Mouse (Mus musculus) neural tube, embryonic 13.5 days (tissue): ENCODE results near the gene Hdac9. TPM values are rescaled to one million over a fixed set of nuclear protein-coding genes. Genes with fewer than 3 reads are reported as not detected.
A peak's percentile ranks its signal among the peaks of the same experiment; 100 is the strongest.

Source experiments
- ATAC-seq: fragments of 200-750 bp; cut with Nextera tagmentation; 2 replicates; pipeline ENCODE4 v1.8.0; 2017; ENCODE audit warnings: low read depth, mild to moderate bottlenecking, moderate TSS enrichment, moderate library complexity
- H3K27ac ChIP-seq: fragments of 300-500 bp; sonication (generic); replicated peaks from 2 replicates; pipeline ENCODE4 v1.5.1; 2015; ENCODE audit warnings: moderate library complexity, mild to moderate bottlenecking, inconsistent platforms
- H3K27me3 ChIP-seq: fragments of 300-500 bp; sonication (generic); 2 replicates; pipeline ENCODE4 v1.6.1; 2015; ENCODE audit warnings: mild to moderate bottlenecking, inconsistent platforms
- H3K36me3 ChIP-seq: fragments of 300-500 bp; sonication (generic); 2 replicates; pipeline ENCODE4 v1.6.1; 2015; ENCODE audit warnings: mild to moderate bottlenecking, inconsistent platforms
- H3K4me1 ChIP-seq: fragments of 300-500 bp; sonication (generic); replicated peaks from 2 replicates; pipeline ENCODE4 v1.6.1; 2015; ENCODE audit warnings: inconsistent platforms
- H3K4me2 ChIP-seq: fragments of 300-500 bp; sonication (generic); 2 replicates; pipeline ENCODE4 v1.6.1; 2015; ENCODE audit warnings: inconsistent platforms, mild to moderate bottlenecking, moderate library complexity
- H3K4me3 ChIP-seq: fragments of 300-500 bp; sonication (generic); 2 replicates; pipeline ENCODE4 v1.5.1; 2015; ENCODE audit warnings: mild to moderate bottlenecking, inconsistent platforms
- H3K9ac ChIP-seq: fragments of 300-500 bp; sonication (generic); 2 replicates; pipeline ENCODE4 v1.6.1; 2015; ENCODE audit warnings: moderate library complexity, mild to moderate bottlenecking, inconsistent platforms
- H3K9me3 ChIP-seq: fragments of 300-500 bp; sonication (generic); 2 replicates; pipeline ENCODE4 v1.6.1; 2016; ENCODE audit warnings: inconsistent platforms
- WGBS: fragments of 180-500 bp; shearing (Covaris S2); methylation state at CpG from one replicate; pipeline ENCODE4 v1.1.7; 2015; 5-methylcytosine and 5-hydroxymethylcytosine counted together
- polyA plus RNA-seq: library from polyadenylated mRNA; unstranded; fragments of >200 nt; fragmentation: Nextera tagmentation; extraction: Ambion mirVana; gene quantifications from 2 replicates; pipeline ENCODE4 v1.2.1, GENCODE M21; 2015

Gene Hdac9
- polyA plus RNA-seq, 1 experiment from 2014 or later: 9.6 TPM

GRCm38 (mm10) chr12:34498751-34499626, 417.9 kb downstream of the Hdac9 start:
- ATAC-seq: no peak
- Histone ChIP-seq H3K36me3 (no peaks in the 10 kb centered on the region), H3K27me3 (no peaks in the 10 kb centered on the region), H3K4me3 (no peak overlapping the region), H3K4me2 (no peak overlapping the region), H3K4me1 (no peaks in the 10 kb centered on the region; the same call in 1 of the 2 replicates), H3K9me3 (no peaks in the 10 kb centered on the region), H3K27ac (no peak overlapping the region), H3K9ac (no peak overlapping the region)
- WGBS: 76% methylated on average over 9 of the region's 9 CpGs

GRCm38 (mm10) chr12:34498331-34498730, 418.6 kb downstream of the Hdac9 start:
- H3K4me3 ChIP-seq: no peak overlapping the region
- no peak overlapping the region for H3K4me2 ChIP-seq
- no peaks in the 10 kb centered on the region; the same call in 1 of the 2 replicates for H3K4me1 ChIP-seq
- no peak overlapping the region for H3K9ac ChIP-seq
- no peaks in the 10 kb centered on the region for H3K27me3 ChIP-seq
- WGBS: 52% methylated on average over 8 of the region's 8 CpGs
- H3K9me3 ChIP-seq: no peaks in the 10 kb centered on the region
- H3K27ac ChIP-seq: no peak overlapping the region
- no peak for ATAC-seq
- H3K36me3 ChIP-seq: no peaks in the 10 kb centered on the region

- H3K9ac ChIP-seq: no peak overlapping the region
- H3K27me3 ChIP-seq: no peaks in the 10 kb centered on the region
- no peak for ATAC-seq
- no peaks in the 10 kb centered on the region for H3K9me3 ChIP-seq
- H3K4me2 ChIP-seq: no peak overlapping the region
- H3K36me3 ChIP-seq: no peaks in the 10 kb centered on the region
- H3K27ac ChIP-seq: no peak overlapping the region
- H3K4me3 ChIP-seq: no peak overlapping the region
- no peaks in the 10 kb centered on the region; the same call in 1 of the 2 replicates for H3K4me1 ChIP-seq
- WGBS: 63% methylated on average over 3 of the region's 3 CpGs
These were observed 419.2 kb downstream of the Hdac9 start for GRCm38 (mm10) chr12:34497702-34498101.

GRCm38 (mm10) chr12:34495940-34496339, 421.0 kb downstream of the Hdac9 start:
- no peak overlapping the region for H3K27ac ChIP-seq

GRCm38 (mm10) chr12:34489629-34490028, 427.3 kb downstream of the Hdac9 start:
- H3K27me3 ChIP-seq: no peaks in the 10 kb centered on the region
- no peak overlapping the region for H3K9ac ChIP-seq
- H3K9me3 ChIP-seq: no peaks in the 10 kb centered on the region
- H3K4me1 ChIP-seq: no peaks in the 10 kb centered on the region
- H3K27ac ChIP-seq: no peak overlapping the region
- no peak for ATAC-seq
- no peak overlapping the region for H3K4me2 ChIP-seq
- H3K4me3 ChIP-seq: no peak overlapping the region
- no peaks in the 10 kb centered on the region for H3K36me3 ChIP-seq

More at GRCm38 (mm10) chr12:34495940-34496339, 421.0 kb downstream of the Hdac9 start:
- H3K4me3 ChIP-seq: peak overlapping the region; percentile 23
- ATAC-seq: no peak
- H3K36me3 ChIP-seq: no peaks in the 10 kb centered on the region
- no peak overlapping the region for H3K9ac ChIP-seq
- no peaks in the 10 kb centered on the region for H3K27me3 ChIP-seq
- no peak overlapping the region for H3K4me2 ChIP-seq
- WGBS: 58% methylated on average over 3 of the region's 3 CpGs
- no peaks in the 10 kb centered on the region; the same call in 1 of the 2 replicates for H3K4me1 ChIP-seq
- H3K9me3 ChIP-seq: no peaks in the 10 kb centered on the region

- no peak overlapping the region for H3K9ac ChIP-seq
- H3K4me3 ChIP-seq: no peak overlapping the region
- no peak overlapping the region for H3K4me2 ChIP-seq
- 89% methylated on average over 1 of the region's 1 CpGs for WGBS
- H3K36me3 ChIP-seq: no peaks in the 10 kb centered on the region
- no peak for ATAC-seq
- no peaks in the 10 kb centered on the region for H3K4me1 ChIP-seq
- H3K27me3 ChIP-seq: no peaks in the 10 kb centered on the region
- H3K27ac ChIP-seq: no peak overlapping the region
- H3K9me3 ChIP-seq: no peaks in the 10 kb centered on the region
These were observed 429.2 kb downstream of the Hdac9 start for GRCm38 (mm10) chr12:34487666-34488065.

GRCm38 (mm10) chr12:34487021-34487420, 429.9 kb downstream of the Hdac9 start:
- Histone ChIP-seq H3K9me3 (no peaks in the 10 kb centered on the region), H3K4me3 (no peak overlapping the region), H3K4me2 (no peak overlapping the region), H3K27me3 (no peaks in the 10 kb centered on the region), H3K4me1 (no peaks in the 10 kb centered on the region), H3K9ac (no peak overlapping the region), H3K27ac (no peak overlapping the region), H3K36me3 (no peaks in the 10 kb centered on the region)
- WGBS: 77% methylated on average over 3 of the region's 3 CpGs
- ATAC-seq: no peak

- 77% methylated on average over 2 of the region's 2 CpGs for WGBS
- Histone ChIP-seq H3K36me3 (no peaks in the 10 kb centered on the region), H3K27me3 (no peaks in the 10 kb centered on the region), H3K4me2 (no peak overlapping the region), H3K27ac (no peak overlapping the region), H3K9ac (no peak overlapping the region), H3K4me3 (no peak overlapping the region), H3K9me3 (no peaks in the 10 kb centered on the region), H3K4me1 (no peaks in the 10 kb centered on the region)
- no peak for ATAC-seq
These were observed 430.9 kb downstream of the Hdac9 start for GRCm38 (mm10) chr12:34486016-34486415.

- H3K36me3 ChIP-seq: no peaks in the 10 kb centered on the region
- H3K9me3 ChIP-seq: no peaks in the 10 kb centered on the region
- no peak overlapping the region for H3K4me2 ChIP-seq
- WGBS: 95% methylated on average over 5 of the region's 5 CpGs
- H3K4me3 ChIP-seq: no peak overlapping the region
- H3K4me1 ChIP-seq: no peaks in the 10 kb centered on the region
- H3K9ac ChIP-seq: no peak overlapping the region
- no peak overlapping the region for H3K27ac ChIP-seq
- ATAC-seq: no peak
- H3K27me3 ChIP-seq: no peaks in the 10 kb centered on the region
These were observed 435.2 kb downstream of the Hdac9 start for GRCm38 (mm10) chr12:34481702-34482101.

GRCm38 (mm10) chr12:34472949-34473651, 443.8 kb downstream of the Hdac9 start:
- Histone ChIP-seq H3K9ac (no peak overlapping the region), H3K4me3 (no peak overlapping the region), H3K4me1 (no peaks in the 10 kb centered on the region), H3K27me3 (no peaks in the 10 kb centered on the region), H3K9me3 (no peaks in the 10 kb centered on the region), H3K36me3 (no peaks in the 10 kb centered on the region), H3K27ac (no peak overlapping the region), H3K4me2 (no peak overlapping the region)
- ATAC-seq: no peak
- 86% methylated on average over 10 of the region's 10 CpGs for WGBS

GRCm38 (mm10) chr12:34472542-34472941, 444.4 kb downstream of the Hdac9 start:
- no peak overlapping the region for H3K27ac ChIP-seq
- no peak overlapping the region for H3K4me2 ChIP-seq
- no peaks in the 10 kb centered on the region for H3K9me3 ChIP-seq
- no peak overlapping the region for H3K9ac ChIP-seq
- H3K4me3 ChIP-seq: no peak overlapping the region
- WGBS: 49% methylated on average over 4 of the region's 4 CpGs
- ATAC-seq: no peak
- H3K36me3 ChIP-seq: no peaks in the 10 kb centered on the region
- no peaks in the 10 kb centered on the region for H3K4me1 ChIP-seq
- H3K27me3 ChIP-seq: no peaks in the 10 kb centered on the region

GRCm38 (mm10) chr12:34461728-34462127, 455.2 kb downstream of the Hdac9 start:
- H3K4me2 ChIP-seq: no peak overlapping the region
- no peak overlapping the region for H3K9ac ChIP-seq
- no peak overlapping the region for H3K27ac ChIP-seq
- no peaks in the 10 kb centered on the region for H3K36me3 ChIP-seq
- WGBS: 76% methylated on average over 1 of the region's 1 CpGs
- H3K4me3 ChIP-seq: no peak overlapping the region
- ATAC-seq: no peak
- no peaks in the 10 kb centered on the region for H3K4me1 ChIP-seq
- no peaks in the 10 kb centered on the region for H3K9me3 ChIP-seq
- H3K27me3 ChIP-seq: no peaks in the 10 kb centered on the region
